Mouse (Mus musculus): ENCODE results near the gene Med13. TPM values are rescaled to one million over a fixed set of nuclear protein-coding genes. Genes with fewer than 3 reads are reported as not detected.

Gene Med13
- 15.5 and 16.4 TPM in 2 replicates for polyA plus RNA-seq (2014; fragmentation: Nextera tagmentation; extraction: Ambion mirVana)

- H3K27ac ChIP-seq (ENCODE audit: low read depth, low read length): peak within 1 kb of the TSS; percentile 95
- H3K4me2 ChIP-seq (ENCODE audit: low read depth, low read length, severe bottlenecking): peak within 1 kb of the TSS; percentile 74
- peak within 1 kb of the TSS; percentile 95 for H3K4me3 ChIP-seq (ENCODE audit: low read depth, low read length)
- DNase-seq (ENCODE audit: low spot score): peak; percentile 85
- H3K9me3 ChIP-seq (ENCODE audit: control insufficient read depth, low read length): no peaks in the 10 kb centered on the region
- whole genome bisulfite sequencing: 2% methylated on average over 71 of the region's 81 CpGs
- peak within 1 kb of the TSS; percentile 96 for H3K9ac ChIP-seq (ENCODE audit: low read length)
- peaks cover 2% of the 10 kb centered on the region; the same call in 1 of the 2 replicates for H3K4me1 ChIP-seq (replicated peaks; ENCODE audit: control insufficient read depth, insufficient read depth, low read length)
- peak; percentile 31; the same call in 1 of the 2 replicates for ATAC-seq (replicated peaks; ENCODE audit: low FRiP score)
- no peaks in the 10 kb centered on the region for H3K27me3 ChIP-seq (ENCODE audit: control insufficient read depth, insufficient read depth, low read length)
- H3K36me3 ChIP-seq (ENCODE audit: control insufficient read depth, insufficient read depth, low read length): no peaks in the 10 kb centered on the region
Measured at GRCm38 (mm10) chr11:86356854-86357788, at the start of gene Med13. Gene Med13 (minus strand): TSS chr11:86357602.

GRCm38 (mm10) chr11:86404590-86404989 is 47.2 kb upstream of the Med13 start:
- no peaks in the 10 kb centered on the region; the same call in 1 of the 2 replicates for H3K27me3 ChIP-seq (ENCODE audit: control insufficient read depth, insufficient read depth, low read length)
- no peak overlapping the region for H3K4me3 ChIP-seq (ENCODE audit: low read depth, low read length)
- no peak overlapping the region for H3K4me2 ChIP-seq (ENCODE audit: low read depth, low read length, severe bottlenecking)
- H3K9me3 ChIP-seq (ENCODE audit: control insufficient read depth, low read length): no peaks in the 10 kb centered on the region
- 84% methylated on average over 4 of the region's 4 CpGs for WGBS
- no peak overlapping the region for H3K9ac ChIP-seq (ENCODE audit: low read length)
- DNase-seq (ENCODE audit: low spot score) (no peak), ATAC-seq (replicated peaks; ENCODE audit: low FRiP score) (no peak)
- H3K36me3 ChIP-seq (ENCODE audit: control insufficient read depth, insufficient read depth, low read length): no peaks in the 10 kb centered on the region
- no peaks in the 10 kb centered on the region for H3K4me1 ChIP-seq (replicated peaks; ENCODE audit: control insufficient read depth, insufficient read depth, low read length)
- no peak overlapping the region for H3K27ac ChIP-seq (ENCODE audit: low read depth, low read length)

GRCm38 (mm10) chr11:86403845-86404244 is 46.4 kb upstream of the Med13 start:
- ATAC-seq (replicated peaks; ENCODE audit: low FRiP score): no peak
- Histone ChIP-seq H3K4me2 (ENCODE audit: low read depth, low read length, severe bottlenecking) (no peak overlapping the region), H3K27ac (ENCODE audit: low read depth, low read length) (no peak overlapping the region), H3K9me3 (ENCODE audit: control insufficient read depth, low read length) (no peaks in the 10 kb centered on the region), H3K4me1 (replicated peaks; ENCODE audit: control insufficient read depth, insufficient read depth, low read length) (no peaks in the 10 kb centered on the region), H3K9ac (ENCODE audit: low read length) (no peak overlapping the region), H3K36me3 (ENCODE audit: control insufficient read depth, insufficient read depth, low read length) (no peaks in the 10 kb centered on the region), H3K4me3 (ENCODE audit: low read depth, low read length) (no peak overlapping the region), H3K27me3 (ENCODE audit: control insufficient read depth, insufficient read depth, low read length) (no peaks in the 10 kb centered on the region; the same call in 1 of the 2 replicates)
- DNase-seq (ENCODE audit: low spot score): no peak
- WGBS: 82% methylated on average over 2 of the region's 2 CpGs

GRCm38 (mm10) chr11:86399241-86400107 is 42.1 kb upstream of the Med13 start:
- H3K4me1 ChIP-seq (replicated peaks; ENCODE audit: control insufficient read depth, insufficient read depth, low read length): 0 out of 2 replicates have a peak, but pooled peaks cover 2% of the 10 kb centered on the region

GRCm38 (mm10) chr11:86396950-86397594 is 39.7 kb upstream of the Med13 start:
- 89% methylated on average over 5 of the region's 5 CpGs for WGBS
- Histone ChIP-seq H3K9ac (ENCODE audit: low read length) (no peak overlapping the region), H3K4me3 (ENCODE audit: low read depth, low read length) (no peak overlapping the region), H3K4me1 (replicated peaks; ENCODE audit: control insufficient read depth, insufficient read depth, low read length) (0 out of 2 replicates have a peak, but pooled peaks cover 2% of the 10 kb centered on the region), H3K9me3 (ENCODE audit: control insufficient read depth, low read length) (no peaks in the 10 kb centered on the region), H3K27ac (ENCODE audit: low read depth, low read length) (no peak overlapping the region), H3K36me3 (ENCODE audit: control insufficient read depth, insufficient read depth, low read length) (no peaks in the 10 kb centered on the region), H3K4me2 (ENCODE audit: low read depth, low read length, severe bottlenecking) (no peak overlapping the region), H3K27me3 (ENCODE audit: control insufficient read depth, insufficient read depth, low read length) (no peaks in the 10 kb centered on the region)
- ATAC-seq (replicated peaks; ENCODE audit: low FRiP score): no peak
- no peak for DNase-seq (ENCODE audit: low spot score)

More at GRCm38 (mm10) chr11:86399241-86400107, 42.1 kb upstream of the Med13 start:
- H3K9me3 ChIP-seq (ENCODE audit: control insufficient read depth, low read length): no peaks in the 10 kb centered on the region
- no peak overlapping the region for H3K4me3 ChIP-seq (ENCODE audit: low read depth, low read length)
- no peak for DNase-seq (ENCODE audit: low spot score)
- no peaks in the 10 kb centered on the region; the same call in 1 of the 2 replicates for H3K27me3 ChIP-seq (ENCODE audit: control insufficient read depth, insufficient read depth, low read length)
- no peak overlapping the region for H3K27ac ChIP-seq (ENCODE audit: low read depth, low read length)
- H3K9ac ChIP-seq (ENCODE audit: low read length): no peak overlapping the region
- no peaks in the 10 kb centered on the region for H3K36me3 ChIP-seq (ENCODE audit: control insufficient read depth, insufficient read depth, low read length)
- 91% methylated on average over 9 of the region's 9 CpGs for WGBS
- no peak overlapping the region for H3K4me2 ChIP-seq (ENCODE audit: low read depth, low read length, severe bottlenecking)
- ATAC-seq (replicated peaks; ENCODE audit: low FRiP score): no peak

GRCm38 (mm10) chr11:86396518-86396917 is 39.1 kb upstream of the Med13 start:
- ATAC-seq (replicated peaks; ENCODE audit: low FRiP score) (no peak), DNase-seq (ENCODE audit: low spot score) (no peak)
- Histone ChIP-seq H3K4me2 (ENCODE audit: low read depth, low read length, severe bottlenecking) (no peak overlapping the region), H3K36me3 (ENCODE audit: control insufficient read depth, insufficient read depth, low read length) (no peaks in the 10 kb centered on the region), H3K27ac (ENCODE audit: low read depth, low read length) (no peak overlapping the region), H3K9me3 (ENCODE audit: control insufficient read depth, low read length) (no peaks in the 10 kb centered on the region), H3K9ac (ENCODE audit: low read length) (no peak overlapping the region), H3K27me3 (ENCODE audit: control insufficient read depth, insufficient read depth, low read length) (no peaks in the 10 kb centered on the region), H3K4me3 (ENCODE audit: low read depth, low read length) (no peak overlapping the region), H3K4me1 (replicated peaks; ENCODE audit: control insufficient read depth, insufficient read depth, low read length) (0 out of 2 replicates have a peak, but pooled peaks cover 2% of the 10 kb centered on the region)
- WGBS: 55% methylated on average over 2 of the region's 2 CpGs

- H3K27ac ChIP-seq (ENCODE audit: low read depth, low read length): no peak overlapping the region
- 0 out of 2 replicates have a peak, but pooled peaks cover 2% of the 10 kb centered on the region for H3K4me1 ChIP-seq (replicated peaks; ENCODE audit: control insufficient read depth, insufficient read depth, low read length)
- H3K4me3 ChIP-seq (ENCODE audit: low read depth, low read length): no peak overlapping the region
- WGBS: 11% methylated on average over 9 of the region's 9 CpGs
- H3K4me2 ChIP-seq (ENCODE audit: low read depth, low read length, severe bottlenecking): no peak overlapping the region
- H3K36me3 ChIP-seq (ENCODE audit: control insufficient read depth, insufficient read depth, low read length): no peaks in the 10 kb centered on the region
- no peaks in the 10 kb centered on the region for H3K27me3 ChIP-seq (ENCODE audit: control insufficient read depth, insufficient read depth, low read length)
- no peaks in the 10 kb centered on the region for H3K9me3 ChIP-seq (ENCODE audit: control insufficient read depth, low read length)
- DNase-seq (ENCODE audit: low spot score): peak; percentile 59
- ATAC-seq (replicated peaks; ENCODE audit: low FRiP score): no peak
- H3K9ac ChIP-seq (ENCODE audit: low read length): no peak overlapping the region
Measured at GRCm38 (mm10) chr11:86395513-86396125, 38.2 kb upstream of the Med13 start.

Measured in forebrain, embryonic 11.5 days (tissue).